Mouse (Mus musculus) MEL (cell line): ENCODE data around the gene Zfp65. TPM values are rescaled to one million over a fixed set of nuclear protein-coding genes. Genes with fewer than 3 reads are reported as not detected.

Experiments used
- DNase-seq: peaks from one replicate; pipeline ENCODE4 v3.0.0; 2011; ENCODE audit warnings: low read depth, low spot score
- H3K27ac ChIP-seq: 2 replicates; pipeline ENCODE4 v1.5.1; 2012; ENCODE audit warnings: low read depth, mild to moderate bottlenecking, control low read depth, low read length, moderate library complexity; ENCODE audit not compliant: control insufficient read depth
- H3K27me3 ChIP-seq, 2 experiments: fragments of 150-350 bp in 1 of 2; sonication (generic) in 1 of 2; 2 replicates each; pipeline ENCODE4 v1.6.1; 2012; ENCODE audit warnings: low read length in 2 of 2, mild to moderate bottlenecking in 2 of 2, improper control_type of control experiment in 1 of 2, moderate library complexity in 1 of 2; ENCODE audit not compliant: insufficient read depth in 2 of 2, control insufficient read depth in 1 of 2
- H3K36me3 ChIP-seq, 2 experiments: 2 replicates each; pipeline ENCODE4 v1.6.1; 2012 to 2014; ENCODE audit warnings: low read length in 2 of 2, improper control_type of control experiment in 1 of 2, inconsistent platforms in 1 of 2, mild to moderate bottlenecking in 1 of 2; ENCODE audit not compliant: insufficient read depth in 2 of 2, control insufficient read depth in 1 of 2
- H3K4me1 ChIP-seq, 2 experiments: fragments of 150-350 bp in 1 of 2; sonication (generic) in 1 of 2; 2 replicates each; pipeline ENCODE4 v1.6.1; 2012; ENCODE audit warnings: low read length in 2 of 2, improper control_type of control experiment in 1 of 2, mild to moderate bottlenecking in 1 of 2; ENCODE audit not compliant: insufficient read depth in 2 of 2, control insufficient read depth in 1 of 2
- H3K4me3 ChIP-seq, 2 experiments: fragments of 150-350 bp in 1 of 2; sonication (generic) in 1 of 2; 2 replicates each; pipeline ENCODE4 v1.5.1; 2012; ENCODE audit warnings: low read depth in 2 of 2, low read length in 2 of 2, mild to moderate bottlenecking in 2 of 2, moderate library complexity in 2 of 2, control low read depth in 1 of 2, improper control_type of control experiment in 1 of 2; ENCODE audit not compliant: control insufficient read depth in 1 of 2, insufficient read depth in 1 of 2
- H3K79me2 ChIP-seq: 2 replicates; pipeline ENCODE4 v1.6.1; 2012; ENCODE audit warnings: mild to moderate bottlenecking, low read length, moderate library complexity; ENCODE audit not compliant: control insufficient read depth, poor library complexity, insufficient read depth
- H3K9ac ChIP-seq: 2 replicates; pipeline ENCODE4 v1.6.1; 2012; ENCODE audit warnings: low read depth, mild to moderate bottlenecking, control low read depth, low read length, moderate library complexity; ENCODE audit not compliant: control insufficient read depth, poor library complexity, severe bottlenecking
- H3K9me3 ChIP-seq: fragments of 150-350 bp; sonication (generic); replicated peaks from 2 replicates; pipeline ENCODE4 v1.6.1; 2012; ENCODE audit warnings: mild to moderate bottlenecking, low read length, improper control_type of control experiment, moderate library complexity; ENCODE audit not compliant: insufficient read depth
- CHD1 ChIP-seq: IDR thresholded peaks from 2 replicates; pipeline ENCODE4 v1.6.1; 2012; ENCODE audit warnings: low read depth, mild to moderate bottlenecking, inconsistent platforms, low read length, improper control_type of control experiment
- CHD2 ChIP-seq: IDR thresholded peaks from 2 replicates; pipeline ENCODE4 v1.6.1; 2011; ENCODE audit warnings: low read length, improper control_type of control experiment
- CTCF ChIP-seq, 3 experiments: IDR thresholded peaks in 2 of 3; conservative IDR thresholded peaks in 1 of 3; 2 replicates each; pipeline ENCODE4 v1.5.1; 2011 to 2012; ENCODE audit warnings: low read length in 3 of 3, low read depth in 2 of 3, mild to moderate bottlenecking in 2 of 3, improper control_type of control experiment in 1 of 3, inconsistent platforms in 1 of 3, mixed read lengths in 1 of 3, moderate library complexity in 1 of 3; ENCODE audit not compliant: control insufficient read depth in 1 of 3, insufficient read depth in 1 of 3, poor library complexity in 1 of 3, severe bottlenecking in 1 of 3
- ELF1 ChIP-seq: IDR thresholded peaks from 2 replicates; pipeline ENCODE4 v1.6.1; 2014; ENCODE audit warnings: low read depth, mild to moderate bottlenecking, inconsistent platforms, low read length, improper control_type of control experiment, moderate library complexity
- EP300 ChIP-seq, 2 experiments: IDR thresholded peaks; 2 replicates each; pipeline ENCODE4 v1.6.1; 2011; ENCODE audit warnings: improper control_type of control experiment in 2 of 2, low read length in 2 of 2, low read depth in 1 of 2, mild to moderate bottlenecking in 1 of 2
- ETS1 ChIP-seq: IDR thresholded peaks from 2 replicates; pipeline ENCODE4 v1.6.1; 2012; ENCODE audit warnings: low read depth, mild to moderate bottlenecking, inconsistent platforms, low read length, improper control_type of control experiment, moderate library complexity
- GABPA ChIP-seq: IDR thresholded peaks from 2 replicates; pipeline ENCODE4 v1.6.1; 2012; ENCODE audit warnings: low read depth, mild to moderate bottlenecking, inconsistent platforms, low read length, improper control_type of control experiment, moderate library complexity
- GATA1 ChIP-seq: IDR thresholded peaks from 2 replicates; pipeline ENCODE4 v1.6.1; 2011; ENCODE audit warnings: low read depth, low read length, improper control_type of control experiment
- HCFC1 ChIP-seq: IDR thresholded peaks from 2 replicates; pipeline ENCODE4 v1.6.1; 2012; ENCODE audit warnings: low read depth, mild to moderate bottlenecking, inconsistent platforms, low read length, improper control_type of control experiment, moderate library complexity
- KAT2A ChIP-seq: conservative IDR thresholded peaks from 2 replicates; pipeline ENCODE4 v1.6.1; 2012; ENCODE audit warnings: low read depth, low read length, improper control_type of control experiment, inconsistent platforms
- MAX ChIP-seq: IDR thresholded peaks from 2 replicates; pipeline ENCODE4 v1.6.1; 2011; ENCODE audit warnings: low read length, improper control_type of control experiment
- MEF2A ChIP-seq: IDR thresholded peaks from 2 replicates; pipeline ENCODE4 v1.6.1; 2014; ENCODE audit warnings: low read depth, mild to moderate bottlenecking, inconsistent platforms, low read length, improper control_type of control experiment; ENCODE audit not compliant: poor library complexity, insufficient replicate concordance, severe bottlenecking; ENCODE audit errors: extremely low read depth
- MXI1 ChIP-seq: IDR thresholded peaks from 2 replicates; pipeline ENCODE4 v1.6.1; 2011; ENCODE audit warnings: mild to moderate bottlenecking, low read depth, low read length, improper control_type of control experiment
- MYB ChIP-seq: IDR thresholded peaks from 2 replicates; pipeline ENCODE4 v1.6.1; 2011; ENCODE audit warnings: mild to moderate bottlenecking, low read depth, low read length, improper control_type of control experiment
- MYC ChIP-seq: IDR thresholded peaks from 2 replicates; pipeline ENCODE4 v1.6.1; 2011; ENCODE audit warnings: low read depth, mild to moderate bottlenecking, low read length, improper control_type of control experiment, moderate library complexity
- NELFE ChIP-seq: IDR thresholded peaks from 2 replicates; pipeline ENCODE4 v1.6.1; 2011; ENCODE audit warnings: low read depth, low read length, improper control_type of control experiment
- POLR2A ChIP-seq, 2 experiments: IDR thresholded peaks; 2 replicates each; pipeline ENCODE4 v1.6.1; 2011 to 2012; ENCODE audit warnings: low read length in 2 of 2, mild to moderate bottlenecking in 2 of 2, control low read depth in 1 of 2, improper control_type of control experiment in 1 of 2, low read depth in 1 of 2, moderate library complexity in 1 of 2; ENCODE audit not compliant: control insufficient read depth in 1 of 2, insufficient read depth in 1 of 2, poor library complexity in 1 of 2
- POLR2AphosphoS5 ChIP-seq: IDR thresholded peaks from 2 replicates; pipeline ENCODE4 v1.6.1; 2012; ENCODE audit warnings: low read depth, borderline replicate concordance, mild to moderate bottlenecking, inconsistent platforms, low read length, moderate library complexity, mixed read lengths
- RAD21 ChIP-seq: IDR thresholded peaks from 2 replicates; pipeline ENCODE4 v1.6.1; 2011; ENCODE audit warnings: mild to moderate bottlenecking, low read depth, low read length, improper control_type of control experiment
- SIN3A ChIP-seq: IDR thresholded peaks from 2 replicates; pipeline ENCODE4 v1.6.1; 2012; ENCODE audit warnings: low read length, improper control_type of control experiment, inconsistent platforms
- SMC3 ChIP-seq: IDR thresholded peaks from 2 replicates; pipeline ENCODE4 v1.6.1; 2011; ENCODE audit warnings: low read depth, low read length, improper control_type of control experiment
- TAL1 ChIP-seq: IDR thresholded peaks from 2 replicates; pipeline ENCODE4 v1.6.1; 2012; ENCODE audit warnings: mild to moderate bottlenecking, inconsistent platforms, low read length, moderate library complexity, mixed read lengths
- TBP ChIP-seq: IDR thresholded peaks from 2 replicates; pipeline ENCODE4 v1.8.0; 2011; ENCODE audit warnings: low read depth, low read length, improper control_type of control experiment
- TCF12 ChIP-seq: IDR thresholded peaks from 2 replicates; pipeline ENCODE4 v1.6.1; 2014; ENCODE audit warnings: low read depth, mild to moderate bottlenecking, inconsistent platforms, low read length, improper control_type of control experiment, moderate library complexity
- USF1 ChIP-seq: IDR thresholded peaks from 2 replicates; pipeline ENCODE4 v1.6.1; 2014; ENCODE audit warnings: low read depth, mild to moderate bottlenecking, inconsistent platforms, low read length, improper control_type of control experiment, moderate library complexity
- ZMIZ1 ChIP-seq: IDR thresholded peaks from 2 replicates; pipeline ENCODE4 v1.6.1; 2012; ENCODE audit warnings: low read depth, mild to moderate bottlenecking, inconsistent platforms, low read length, improper control_type of control experiment, moderate library complexity
- ZNF384 ChIP-seq: IDR thresholded peaks from 2 replicates; pipeline ENCODE4 v1.6.1; 2012; ENCODE audit warnings: low read depth, mild to moderate bottlenecking, inconsistent platforms, low read length, improper control_type of control experiment
- polyA plus RNA-seq, 2 experiments: library from polyadenylated mRNA; stranded (reverse) in 1 of 2; unstranded in 1 of 2; fragments of >175 nt in 1 of 2; fragments of >200 nt in 1 of 2; gene quantifications; 2 replicates each; pipeline versions ENCODE4 v1.2.1 to v1.2.4; 2012; ENCODE audit warnings: low replicate concordance in 2 of 2, low read depth in 1 of 2; ENCODE audit not compliant: insufficient read length in 2 of 2, insufficient read depth in 1 of 2, missing spikeins in 1 of 2
- total RNA-seq: library from RNA; depleted of rRNA; stranded (reverse); fragments of 300-350 nt; gene quantifications from 2 replicates; pipeline ENCODE4 v1.2.3, GENCODE M21; 2012

The Zfp65 gene
- total and polyA plus RNA-seq, 3 experiments = 2.9 to 3.9 TPM; not detected in 1

GRCm38 (mm10) chr13:67723848-67724479 lies 5.0 kb downstream of the Zfp65 start:
- H3K27me3 ChIP-seq = no peaks in the 10 kb centered on the region
- TF ChIP-seq MAX (peak; percentile 72; the same call in 1 of the 2 replicates), KAT2A (peak; percentile 68; the same call in 1 of the 2 replicates), ZMIZ1 (no peak), CHD1 (no peak), ZNF384 (no peak), CTCF (IDR thresholded peaks at IDR 0.05 in 2 of 3, conservative IDR thresholded peaks at IDR 0.05 in 1 of 3; ENCODE audit: control insufficient read depth in 1 of 3, insufficient read depth in 1 of 3, low read depth in 2 of 3, low read length in 3 of 3, poor library complexity in 1 of 3, severe bottlenecking in 1 of 3) (no peak), MYB (no peak), SIN3A (peak; percentile 92), RAD21 (no peak), NELFE (peak; percentile 55), TCF12 (no peak), SMC3 (peak; percentile 14; the same call in 1 of the 2 replicates), POLR2AphosphoS5 (no peak), USF1 (0 out of 2 replicates have a peak, but pooled peaks have one; percentile 29), GABPA (no peak), GATA1 (no peak), MEF2A (no peak), HCFC1 (peak; percentile 91), CHD2 (no peak), MYC (peak; percentile 62; the same call in 1 of the 2 replicates), TAL1 (no peak), TBP (0 out of 2 replicates have a peak, but pooled peaks have one; percentile 49), EP300 (IDR thresholded peaks at IDR 0.05; ENCODE audit: low read depth in 1 of 2, low read length in 2 of 2) (no peak), ETS1 (0 out of 2 replicates have a peak, but pooled peaks have one; percentile 12), ELF1 (peak; percentile 86), MXI1 (peak; percentile 86), POLR2A (IDR thresholded peaks at IDR 0.05; ENCODE audit: control insufficient read depth in 1 of 2, insufficient read depth in 1 of 2, low read depth in 1 of 2, low read length in 2 of 2, poor library complexity in 1 of 2) (peak in 1 of 2 experiments; percentile 52; a peak in 1 of 4 replicates)
- peak overlapping the region; percentile 71 for H3K9ac ChIP-seq
- peaks cover 2% of the 10 kb centered on the region for H3K79me2 ChIP-seq
- H3K4me3 ChIP-seq = peak overlapping the region; percentile 88 to 92
- H3K4me1 ChIP-seq = no peaks in the 10 kb centered on the region
- no peaks in the 10 kb centered on the region for H3K9me3 ChIP-seq
- peak; percentile 91 for DNase-seq
- H3K27ac ChIP-seq = peak overlapping the region; percentile 19; the same call in 1 of the 2 replicates
- H3K36me3 ChIP-seq = no peaks in the 10 kb centered on the region
